Mouse (Mus musculus) bone marrow, adult 2 months (tissue): ENCODE data around the gene Dnase1l2. TPM values are rescaled to one million over a fixed set of nuclear protein-coding genes. Genes with fewer than 3 reads are reported as not detected.

Source experiments
- H3K27ac ChIP-seq: fragments of 200-500 bp; 2 replicates; pipeline ENCODE4 v1.5.1; 2012; ENCODE audit warnings: low read depth, mild to moderate bottlenecking, control low read depth, inconsistent platforms, low read length; ENCODE audit not compliant: control insufficient read depth, poor library complexity, insufficient read depth
- H3K4me1 ChIP-seq: fragments of 200-500 bp; 2 replicates; pipeline ENCODE4 v1.6.1; 2011; ENCODE audit warnings: low read length; ENCODE audit not compliant: control insufficient read depth, insufficient read depth
- H3K4me3 ChIP-seq: fragments of 200-500 bp; replicated peaks from 2 replicates; pipeline ENCODE3; 2011; ENCODE audit warnings: mild to moderate bottlenecking, low read depth, low read length, control low read depth; ENCODE audit not compliant: control insufficient read depth
- CTCF ChIP-seq: fragments of 200-500 bp; IDR thresholded peaks from 2 replicates; pipeline ENCODE4 v1.5.1; 2011; ENCODE audit warnings: low read length, control low read depth; ENCODE audit not compliant: control insufficient read depth, insufficient read depth
- POLR2A ChIP-seq: fragments of 200-500 bp; IDR thresholded peaks from 2 replicates; pipeline ENCODE4 v1.6.1; 2011; ENCODE audit warnings: low read depth, mild to moderate bottlenecking, control low read depth, low read length, borderline replicate concordance; ENCODE audit not compliant: control insufficient read depth
- WGBS: fragments of 180-500 bp; shearing (Covaris S2); methylation state at CpG from one replicate; pipeline ENCODE4 v1.1.7; 2018; 5-methylcytosine and 5-hydroxymethylcytosine counted together
- polyA plus RNA-seq: library from polyadenylated mRNA; stranded (reverse); fragments of >200 nt; gene quantifications from 2 replicates; pipeline ENCODE4 v1.2.4, GENCODE M21; 2011; ENCODE audit warnings: low replicate concordance; ENCODE audit not compliant: missing spikeins, insufficient read depth, insufficient read length

The Dnase1l2 gene
- polyA plus RNA-seq, 1 experiment, result 21.3 TPM

DNA sequence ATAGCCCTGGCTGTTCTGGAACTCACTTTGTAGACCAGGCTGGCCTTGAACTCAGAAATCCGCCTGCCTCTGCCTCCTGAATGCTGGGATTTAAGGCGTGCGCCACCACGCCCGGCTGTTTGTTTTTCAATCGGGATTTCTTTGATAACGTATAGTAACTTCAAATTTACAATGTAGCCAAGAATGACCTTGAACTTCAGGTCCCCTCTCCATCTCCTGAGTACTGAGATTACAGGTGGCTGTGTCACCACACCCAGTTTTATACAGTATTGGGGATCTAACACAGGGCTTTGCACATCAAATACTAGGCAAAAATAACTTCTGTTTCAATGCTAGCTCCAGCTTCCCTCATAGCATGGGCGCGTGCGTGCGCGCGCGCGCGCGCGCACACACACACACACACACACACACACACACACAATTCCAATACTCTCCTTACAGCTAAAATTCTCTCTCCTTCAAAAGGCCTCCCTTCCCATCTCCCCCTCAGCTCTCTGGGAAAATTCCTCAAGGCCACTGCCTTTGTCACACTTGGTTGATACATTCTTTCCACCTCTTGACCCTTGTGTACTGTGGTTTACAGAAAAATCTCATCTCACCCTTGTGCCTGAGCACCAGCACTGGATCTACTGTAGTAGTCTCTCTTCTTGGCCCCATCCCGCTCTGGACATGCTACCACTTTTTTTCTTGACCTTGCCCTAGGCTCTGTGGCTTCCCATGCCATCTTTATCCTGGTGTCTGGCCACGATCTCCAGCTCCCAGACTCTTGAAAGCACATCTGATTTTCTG lies 38.3 kb upstream of the Dnase1l2 start:
- H3K4me1 ChIP-seq, result peaks cover 4% of the 10 kb centered on the region; the same call in 1 of the 2 replicates
- 92% methylated on average over 20 of the region's 20 CpGs for WGBS
- no peak for TF ChIP-seq POLR2A
- no peak overlapping the region for H3K4me3 ChIP-seq
- H3K27ac ChIP-seq, result no peak overlapping the region

DNA sequence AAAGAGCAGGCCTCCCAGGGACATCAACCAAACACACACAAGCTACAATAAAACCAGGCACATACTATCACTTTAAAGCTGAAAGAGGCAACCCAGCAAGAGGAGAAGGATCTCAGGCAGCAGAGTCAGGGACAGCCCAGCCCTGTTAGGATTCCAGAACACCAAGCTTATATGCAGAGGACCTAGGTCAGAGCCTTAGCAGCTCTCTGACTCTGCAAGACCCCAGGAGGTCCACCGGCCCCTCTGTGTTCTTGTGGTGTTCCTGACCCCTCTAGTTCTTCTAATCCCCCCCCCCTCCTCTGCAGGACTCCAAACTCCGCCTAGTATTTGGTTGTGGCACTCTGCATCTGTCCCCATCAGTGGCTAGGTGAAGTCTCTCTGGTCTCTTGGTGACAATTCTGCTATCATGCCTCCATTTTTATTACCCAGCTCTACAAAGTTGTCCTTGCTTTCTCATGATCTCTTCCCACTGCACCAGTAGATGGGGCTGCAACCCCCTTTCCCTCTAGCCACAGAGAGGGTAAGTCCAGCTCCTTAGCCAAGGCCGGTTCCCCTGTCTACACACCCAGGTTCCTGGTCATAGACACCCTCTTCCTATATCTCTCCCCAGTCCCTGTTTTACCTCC lies 37.4 kb upstream of the Dnase1l2 start:
- TF ChIP-seq CTCF, result peak; percentile 21; the same call in 1 of the 2 replicates
- no peak for TF ChIP-seq POLR2A
- Histone ChIP-seq H3K4me1 (peaks cover 5% of the 10 kb centered on the region; the same call in 1 of the 2 replicates), H3K27ac (no peak overlapping the region), H3K4me3 (no peak overlapping the region)
- 54% methylated on average over 3 of the region's 3 CpGs for WGBS

DNA sequence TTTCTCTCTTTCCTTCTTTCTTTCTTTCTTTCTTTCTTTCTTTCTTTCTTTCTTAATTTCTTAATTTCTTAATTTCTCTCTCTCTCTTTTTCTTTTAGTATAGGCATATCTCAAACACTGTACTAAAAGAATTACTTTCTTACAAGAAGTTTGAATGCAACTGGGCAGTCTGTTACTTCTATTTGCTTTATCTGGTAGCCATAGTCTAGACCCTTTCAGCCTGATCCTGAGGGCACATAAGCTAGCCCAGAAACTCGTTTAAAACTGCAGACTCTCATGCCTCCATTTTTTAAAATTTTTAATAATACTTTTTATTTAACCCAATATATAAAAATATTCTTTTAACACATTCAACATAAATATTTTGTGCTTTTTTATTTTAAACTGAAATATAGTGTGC lies 36.5 kb upstream of the Dnase1l2 start:
- 13% methylated on average over 1 of the region's 1 CpGs for WGBS
- H3K27ac ChIP-seq, result no peak overlapping the region
- H3K4me1 ChIP-seq, result peaks cover 5% of the 10 kb centered on the region; the same call in 1 of the 2 replicates
- no peak overlapping the region for H3K4me3 ChIP-seq
- TF ChIP-seq POLR2A (no peak), CTCF (no peak)

DNA sequence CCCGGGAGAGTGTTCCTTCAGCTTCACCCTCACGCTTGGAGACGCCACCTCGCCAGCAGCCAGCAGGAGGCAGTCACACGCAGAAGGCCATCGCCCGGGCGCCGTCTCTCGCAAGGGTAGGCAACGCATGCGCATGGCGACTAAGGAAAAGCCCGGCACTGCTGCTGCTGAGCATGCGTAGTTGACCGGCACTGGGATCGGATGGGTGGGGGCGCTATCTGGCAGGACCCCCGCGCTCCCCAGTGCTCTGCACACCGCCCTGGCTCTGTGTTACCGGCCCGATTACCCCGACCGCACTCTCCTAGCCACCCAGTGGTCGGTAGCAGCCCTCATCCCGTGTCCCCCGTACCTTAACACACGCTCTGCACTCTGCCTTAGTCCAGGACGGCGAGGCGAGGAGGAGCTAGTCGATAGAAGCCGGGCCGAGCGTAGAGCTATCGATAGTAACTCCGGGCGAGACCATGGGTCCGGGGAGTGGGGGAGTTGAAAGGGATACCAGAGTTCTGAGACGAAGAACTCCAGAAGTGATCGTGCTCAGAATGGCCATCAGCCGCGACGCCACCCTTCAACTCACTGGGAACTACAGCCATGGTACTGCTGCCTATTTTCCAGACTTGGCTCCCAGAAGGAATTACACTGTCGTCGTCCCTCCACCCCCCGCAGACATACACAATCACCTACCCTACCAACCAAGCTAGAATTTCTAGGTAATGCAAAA lies 35.9 kb upstream of the Dnase1l2 start, which contains the start of gene Mlst8:
Gene Mlst8, minus strand, starts transcription at position 416 of the 718 bp plus-strand sequence.
- peaks cover 5% of the 10 kb centered on the region; the same call in 1 of the 2 replicates for H3K4me1 ChIP-seq
- under 1% methylated on average over 48 of the region's 48 CpGs for WGBS
- TF ChIP-seq POLR2A, result peak; percentile 73; the same call in 1 of the 2 replicates
- TF ChIP-seq CTCF, result peak; percentile 96
- H3K27ac ChIP-seq, result peak within 1 kb of the TSS; percentile 87
- peak within 1 kb of the TSS; percentile 90 for H3K4me3 ChIP-seq

DNA sequence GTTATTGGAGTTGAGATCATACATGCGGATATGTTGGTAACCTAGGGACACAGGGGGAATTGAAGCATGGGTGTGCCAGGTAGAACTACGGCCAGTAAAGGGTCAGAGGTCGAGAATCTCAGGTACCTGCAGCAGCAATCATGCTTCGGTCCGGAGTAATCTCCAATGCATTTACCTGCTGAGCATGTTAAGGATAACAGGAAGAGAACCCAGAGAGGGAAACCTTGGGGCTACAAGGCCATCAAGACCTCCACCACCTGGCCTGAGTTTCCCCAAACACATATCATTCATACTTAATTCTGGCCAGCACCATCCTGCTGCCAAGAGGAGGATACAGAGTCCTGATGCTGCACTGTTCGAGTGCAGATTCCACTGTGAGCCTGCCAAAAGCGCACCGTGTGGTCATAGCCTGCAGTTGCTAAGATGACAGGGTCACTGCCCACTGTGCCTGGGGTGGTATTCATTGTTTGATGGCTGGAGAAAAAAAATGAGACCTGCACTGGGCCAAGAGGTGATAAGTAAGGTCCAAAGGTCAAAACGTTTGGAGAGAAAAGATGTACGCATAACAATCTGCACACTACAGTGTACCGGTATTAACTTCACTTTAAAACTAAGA lies 35.2 kb upstream of the Dnase1l2 start:
- H3K27ac ChIP-seq, result peak overlapping the region; percentile 85
- 43% methylated on average over 11 of the region's 11 CpGs for WGBS
- H3K4me3 ChIP-seq, result peak overlapping the region; percentile 66
- TF ChIP-seq POLR2A, result no peak
- TF ChIP-seq CTCF, result no peak
- H3K4me1 ChIP-seq, result peaks cover 5% of the 10 kb centered on the region; the same call in 1 of the 2 replicates

DNA sequence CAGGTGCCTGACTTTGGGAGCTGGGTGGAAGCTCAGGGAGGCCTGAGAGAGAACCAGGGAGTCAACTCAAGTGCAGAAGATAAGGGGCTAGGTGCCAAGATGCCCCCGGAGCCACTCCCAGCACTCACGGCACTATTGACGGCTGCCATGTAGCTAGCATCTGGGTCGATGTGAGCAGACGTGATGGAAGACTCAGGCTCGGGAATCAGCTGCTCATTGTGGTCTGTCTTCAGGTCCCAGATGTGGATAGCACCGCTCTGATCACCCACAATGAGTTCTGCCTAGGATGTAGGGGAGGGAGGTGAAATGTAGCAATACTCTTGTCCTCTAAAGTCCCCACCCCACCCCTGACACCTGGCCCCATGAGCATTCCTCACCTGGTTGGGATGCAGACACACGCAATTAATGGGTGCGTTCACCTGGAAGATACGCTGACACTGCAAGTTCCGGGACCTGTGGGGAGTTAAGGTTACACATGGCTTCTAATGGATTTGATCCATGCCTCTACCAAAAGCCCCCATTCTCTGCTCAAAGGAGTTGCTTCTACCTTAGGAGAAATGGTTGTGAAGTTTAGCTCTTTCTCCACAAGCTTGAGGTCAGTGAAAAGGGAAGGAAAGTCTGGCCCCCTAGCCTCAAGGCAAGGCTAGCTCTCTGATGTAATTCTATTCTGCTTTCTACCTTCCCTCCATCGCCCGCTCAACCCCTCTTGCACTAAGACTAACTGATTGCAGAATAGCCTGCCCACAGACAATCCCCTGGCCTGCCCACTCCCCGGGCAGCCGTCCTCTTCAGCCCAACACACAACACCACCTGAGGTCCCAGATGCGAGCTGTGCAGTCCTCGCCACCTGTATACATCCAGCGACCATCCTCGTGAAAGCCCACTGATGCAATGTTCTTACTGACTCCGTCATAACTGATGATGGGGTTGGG lies 34.4 kb upstream of the Dnase1l2 start:
- TF ChIP-seq POLR2A (0 out of 2 replicates have a peak, but pooled peaks have one; percentile 7), CTCF (peak; percentile 8; the same call in 1 of the 2 replicates)
- Histone ChIP-seq H3K27ac (peak overlapping the region; percentile 85), H3K4me3 (peak overlapping the region; percentile 66), H3K4me1 (peaks cover 5% of the 10 kb centered on the region; the same call in 1 of the 2 replicates)
- 58% methylated on average over 20 of the region's 20 CpGs for WGBS

DNA sequence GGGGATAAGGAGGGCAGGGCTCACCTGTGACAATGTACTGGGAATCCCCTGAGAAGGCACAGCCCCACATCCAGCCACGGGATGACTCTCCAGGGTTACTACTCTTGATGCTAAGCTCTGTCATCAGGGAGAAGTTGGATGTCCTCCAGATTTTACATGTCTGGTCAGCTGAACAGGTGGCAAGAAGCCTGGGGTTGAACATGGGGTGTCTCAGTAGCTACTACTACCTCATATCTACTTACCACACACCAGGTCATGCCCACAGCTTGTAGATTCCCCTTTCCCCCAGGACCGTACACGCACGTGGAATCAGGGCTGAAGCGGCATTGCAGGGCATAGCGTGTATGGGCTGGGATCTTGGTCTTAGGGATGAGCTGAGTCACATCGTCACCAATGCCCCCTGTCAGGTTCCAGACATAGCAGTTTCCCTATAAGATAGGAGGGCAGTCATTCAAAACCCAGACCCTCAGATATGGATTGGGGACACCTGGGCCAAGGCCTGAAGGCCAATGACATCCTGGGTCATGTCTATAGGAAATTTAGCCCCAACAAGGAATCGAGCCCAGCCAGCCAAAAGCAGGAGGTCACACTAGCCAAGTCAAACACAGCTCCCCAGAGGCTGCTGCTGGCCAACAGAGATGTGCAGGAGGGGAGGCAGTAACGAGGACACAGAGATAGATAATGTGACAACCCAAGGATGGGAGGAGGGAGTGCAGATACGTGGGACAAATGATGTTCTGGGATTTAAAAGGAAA lies 33.3 kb upstream of the Dnase1l2 start:
- no peak for TF ChIP-seq CTCF
- TF ChIP-seq POLR2A, result no peak
- Histone ChIP-seq H3K4me1 (peaks cover 5% of the 10 kb centered on the region; the same call in 1 of the 2 replicates), H3K27ac (no peak overlapping the region), H3K4me3 (peak overlapping the region; percentile 40)
- WGBS, result 86% methylated on average over 10 of the region's 10 CpGs
